Mouse (Mus musculus) kidney, postnatal 10 days (tissue): ENCODE measurements around the gene Lyrm7.
"Not testable (repeated sequence)": the region's sequence is repeated elsewhere in the genome, so short reads cannot be mapped to it uniquely, and the experiment has no call there.

Source experiments
- DNase-seq: peaks from one replicate; pipeline ENCODE4 v3.0.0; 2021; ENCODE audit warnings: mixed read lengths

The Lyrm7 gene

DNA sequence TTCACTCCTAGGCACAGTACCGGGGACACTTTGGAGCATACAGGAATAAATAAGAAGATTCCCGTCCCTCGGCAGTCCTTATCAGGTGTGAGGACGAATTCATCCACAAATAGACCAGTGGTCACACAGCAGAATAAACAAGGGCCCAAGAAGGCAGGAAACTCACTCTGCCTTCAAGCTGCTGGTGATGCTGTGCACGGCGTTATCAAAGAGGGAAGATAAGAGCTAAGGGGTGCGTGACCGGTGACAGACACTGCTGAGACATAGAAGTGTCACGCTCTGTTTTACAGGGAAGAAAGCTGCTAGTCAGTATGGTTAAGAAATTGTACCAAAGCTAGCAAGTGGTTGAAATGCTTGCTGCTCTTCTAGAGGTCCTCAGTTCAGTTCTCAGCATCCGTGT, 19.2 kb upstream of the Lyrm7 start:
- DNase-seq: no peak

DNA sequence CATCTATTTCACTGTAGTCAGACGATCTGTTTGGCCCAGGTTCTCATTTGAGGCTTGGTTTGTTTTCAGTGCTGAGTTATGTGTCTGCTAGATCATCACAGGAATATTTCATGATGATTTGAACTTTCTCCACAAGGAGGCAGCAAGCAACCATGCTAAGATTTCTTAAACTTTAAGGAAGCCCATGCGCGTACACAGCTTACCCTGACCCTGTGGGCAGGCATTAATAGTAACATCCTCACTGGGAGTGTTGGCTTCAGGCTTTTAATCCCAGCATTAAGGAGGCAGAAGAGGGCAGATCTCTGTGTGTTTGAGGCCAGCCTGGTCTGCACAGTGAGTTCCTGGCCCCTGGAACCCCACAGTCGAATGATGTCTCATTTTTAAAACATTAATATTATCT, 18.7 kb upstream of the Lyrm7 start:
- DNase-seq: peak; percentile 73

DNA sequence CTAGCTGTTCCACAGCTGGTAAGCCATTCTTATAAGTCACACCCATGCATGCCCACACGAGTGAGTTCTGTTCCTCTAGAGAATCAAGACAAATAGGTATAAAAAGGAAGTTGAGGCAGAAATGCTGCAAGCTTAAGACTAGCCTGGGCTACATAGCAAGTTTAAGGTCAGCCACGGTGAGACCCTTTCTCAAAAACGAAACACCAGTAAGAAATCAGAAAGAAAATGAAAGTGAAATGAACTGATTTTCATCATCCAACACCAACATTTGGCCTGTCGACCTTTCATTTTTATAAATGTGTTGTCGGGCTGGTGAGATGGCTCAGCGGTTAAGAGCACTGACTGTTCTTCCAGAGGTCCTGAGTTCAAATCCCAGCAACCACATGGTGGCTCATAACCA, 18.2 kb upstream of the Lyrm7 start:
- no peak for DNase-seq

DNA sequence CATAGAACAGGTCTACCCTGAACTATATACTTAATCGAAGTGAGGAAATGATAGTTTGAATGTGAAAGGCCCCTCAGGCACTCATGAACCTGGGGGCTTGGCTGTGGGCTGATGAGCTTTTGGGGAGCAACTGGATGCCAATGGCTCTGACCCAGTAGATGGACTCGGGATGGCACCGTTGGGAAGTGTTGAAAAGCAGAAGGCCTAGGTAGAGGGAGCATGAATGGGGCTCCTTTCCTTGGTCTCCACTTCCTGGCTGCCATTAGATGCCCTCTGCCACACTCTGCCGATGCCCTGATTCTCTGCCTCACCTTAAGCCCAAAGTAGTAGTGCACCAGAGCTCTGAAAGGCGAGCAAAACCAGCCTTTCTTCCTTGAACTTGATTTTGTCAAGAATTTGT, 15.3 kb upstream of the Lyrm7 start:
- no peak for DNase-seq

DNA sequence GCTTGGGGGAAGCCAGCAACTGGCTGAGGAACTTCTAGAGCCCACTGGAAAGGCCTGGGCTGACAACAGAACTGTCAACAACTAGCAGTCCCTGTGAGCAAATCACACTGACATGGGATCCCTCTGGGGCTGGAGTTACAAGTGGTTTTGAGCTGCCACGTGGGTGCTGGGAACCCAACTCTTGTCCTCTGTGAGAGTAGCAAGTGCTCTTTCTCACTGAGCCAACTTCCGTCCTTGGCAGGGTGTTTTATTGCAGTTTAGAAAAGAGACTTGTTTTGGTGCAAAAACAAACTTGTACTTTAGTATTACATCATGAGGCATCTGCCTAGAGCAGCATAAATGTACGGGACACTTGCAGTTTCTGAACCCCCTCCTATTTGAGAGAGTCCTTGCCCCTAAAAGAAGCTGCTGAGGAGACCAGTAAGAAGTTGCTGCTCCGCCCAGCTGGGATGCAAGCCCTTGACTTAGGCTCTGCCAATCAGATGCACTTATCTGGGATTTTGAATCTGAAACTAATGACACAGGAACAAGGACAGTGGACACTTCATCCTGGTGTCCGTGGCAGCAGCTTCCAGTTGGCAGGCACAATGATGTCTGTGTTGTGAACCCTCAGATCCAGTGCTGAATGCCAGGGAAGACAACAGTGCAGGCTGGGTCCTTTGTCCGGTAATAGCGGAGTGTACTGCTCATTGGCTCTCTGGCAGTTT, 11.3 kb upstream of the Lyrm7 start:
- DNase-seq: no peak

DNA sequence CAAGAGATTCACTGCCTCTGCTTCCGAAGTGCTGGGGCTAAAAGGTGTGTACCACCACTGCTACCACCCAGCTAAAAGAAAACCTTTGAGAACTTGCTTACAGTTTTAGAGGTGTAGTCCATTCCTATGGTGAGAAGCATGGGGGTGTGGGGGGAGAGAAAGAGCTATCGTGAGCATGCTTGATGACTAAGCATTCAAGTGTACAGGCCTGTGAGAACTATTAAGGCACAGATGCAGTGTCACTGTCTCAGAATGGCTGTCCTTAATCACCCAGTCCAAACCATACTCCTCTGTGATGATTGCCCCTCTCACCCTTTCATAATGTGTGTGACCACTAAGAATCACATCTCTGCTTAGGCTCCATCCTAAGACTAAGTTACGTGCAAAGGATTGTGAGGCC, 8.6 kb upstream of the Lyrm7 start:
- no peak for DNase-seq

DNA sequence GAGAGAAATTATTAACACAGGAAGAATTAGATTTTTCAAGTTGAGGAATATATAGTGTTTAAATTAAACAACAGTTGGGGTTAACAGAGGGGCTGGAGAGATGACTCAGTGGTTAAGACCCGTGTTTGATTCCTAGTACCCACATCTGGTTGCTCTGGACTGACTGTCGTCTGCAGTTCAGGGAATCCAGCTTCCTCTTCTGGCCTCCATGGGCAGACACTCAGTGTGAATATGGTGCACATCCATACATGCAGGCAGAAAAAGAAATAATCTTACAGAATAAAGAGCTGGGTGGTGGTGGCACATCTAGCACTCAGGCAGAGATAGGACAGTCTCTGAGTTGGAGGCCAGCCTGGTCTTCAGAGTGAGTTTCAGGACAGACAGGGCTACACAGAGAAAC, 7.7 kb upstream of the Lyrm7 start:
- DNase-seq: no peak

DNA sequence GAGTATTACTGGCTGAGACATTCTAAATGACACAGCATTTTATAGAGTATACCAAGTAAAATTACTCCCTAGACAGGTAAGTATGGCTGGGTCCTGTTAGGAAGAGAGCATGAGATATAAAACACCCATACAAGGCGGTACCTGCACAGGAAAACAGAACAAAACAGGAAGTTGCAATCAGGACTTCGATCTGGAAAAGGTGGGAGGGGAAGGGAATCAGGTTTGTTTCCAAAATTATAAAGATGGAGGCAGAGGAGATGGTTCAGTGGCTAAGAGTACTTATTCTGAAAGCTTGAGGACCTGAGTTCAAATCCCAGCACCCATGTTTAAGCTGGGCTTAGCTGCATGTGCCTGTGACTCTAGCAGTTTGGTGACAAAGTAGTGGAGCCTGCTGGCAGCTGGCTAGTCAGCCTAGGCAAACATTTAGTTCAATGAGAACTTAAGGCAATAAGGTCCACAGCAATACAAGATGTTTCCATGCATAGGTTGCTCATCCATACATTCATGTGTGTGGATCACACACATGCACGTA, 7.3 kb upstream of the Lyrm7 start:
- no peak for DNase-seq

DNA sequence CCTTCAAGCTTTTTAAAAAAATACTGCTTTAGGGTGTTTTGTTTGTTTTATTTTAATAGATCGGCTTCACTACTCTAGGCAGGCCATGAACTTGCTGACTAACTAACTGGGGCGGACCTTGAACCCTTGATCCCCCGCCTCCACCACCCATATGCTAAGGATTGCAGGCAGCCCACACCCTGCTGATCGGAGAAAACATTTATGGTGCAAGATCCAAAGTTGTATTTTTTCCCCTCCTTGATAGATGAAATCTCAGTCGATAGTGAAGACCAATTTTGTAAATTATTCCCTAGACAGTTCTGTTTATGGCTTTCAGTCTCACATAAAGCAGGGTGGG, 6.3 kb upstream of the Lyrm7 start:
- DNase-seq: peak; percentile 70

DNA sequence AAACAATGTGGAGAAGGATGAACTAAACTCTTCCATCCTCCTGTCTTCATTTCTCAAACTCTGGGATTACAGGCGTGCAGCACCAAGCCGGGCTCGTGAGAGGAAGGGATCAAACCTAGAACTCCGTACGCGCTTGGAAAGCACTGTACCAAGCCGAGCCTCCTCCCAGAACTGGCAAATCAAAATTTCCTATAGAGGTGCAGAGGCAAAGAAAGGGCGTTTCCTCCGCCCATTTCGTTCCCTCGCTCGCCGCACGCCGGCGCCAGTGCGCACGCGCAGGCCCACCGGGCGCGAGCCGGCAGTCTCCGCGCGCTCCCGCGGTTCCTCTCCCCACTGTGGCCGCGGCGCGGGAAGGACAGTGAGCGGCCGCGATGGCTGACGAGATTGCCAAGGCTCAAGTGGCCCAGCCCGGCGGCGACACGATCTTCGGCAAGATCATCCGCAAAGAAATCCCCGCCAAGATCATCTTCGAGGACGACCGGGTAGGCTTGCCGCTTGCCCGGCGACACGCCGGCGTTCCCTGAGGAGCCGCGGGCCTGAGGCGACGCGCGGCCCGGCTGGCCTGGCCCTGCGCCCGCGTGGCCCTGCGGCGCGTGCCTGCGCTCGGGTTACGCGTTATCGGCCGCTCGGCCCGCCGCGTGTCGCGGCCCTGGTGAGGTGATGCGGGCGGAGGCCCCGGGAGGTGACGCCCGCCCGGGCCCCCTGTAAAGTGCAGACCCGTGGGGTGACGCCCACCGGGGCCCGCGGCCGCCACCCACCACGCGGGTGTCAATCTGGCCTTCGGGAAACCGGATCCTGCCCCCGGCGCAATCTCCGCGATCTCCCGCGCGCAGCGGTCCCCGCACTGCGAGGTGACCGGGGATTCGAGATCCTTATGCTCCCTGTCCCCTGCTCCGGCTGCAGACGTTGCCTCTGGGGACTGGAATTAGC, 5.7 kb upstream of the Lyrm7 start, which contains the start of gene Hint1:
Gene Hint1, plus strand, starts transcription at position 265 of the 930 bp plus-strand sequence.
- peak; percentile 94 for DNase-seq

DNA sequence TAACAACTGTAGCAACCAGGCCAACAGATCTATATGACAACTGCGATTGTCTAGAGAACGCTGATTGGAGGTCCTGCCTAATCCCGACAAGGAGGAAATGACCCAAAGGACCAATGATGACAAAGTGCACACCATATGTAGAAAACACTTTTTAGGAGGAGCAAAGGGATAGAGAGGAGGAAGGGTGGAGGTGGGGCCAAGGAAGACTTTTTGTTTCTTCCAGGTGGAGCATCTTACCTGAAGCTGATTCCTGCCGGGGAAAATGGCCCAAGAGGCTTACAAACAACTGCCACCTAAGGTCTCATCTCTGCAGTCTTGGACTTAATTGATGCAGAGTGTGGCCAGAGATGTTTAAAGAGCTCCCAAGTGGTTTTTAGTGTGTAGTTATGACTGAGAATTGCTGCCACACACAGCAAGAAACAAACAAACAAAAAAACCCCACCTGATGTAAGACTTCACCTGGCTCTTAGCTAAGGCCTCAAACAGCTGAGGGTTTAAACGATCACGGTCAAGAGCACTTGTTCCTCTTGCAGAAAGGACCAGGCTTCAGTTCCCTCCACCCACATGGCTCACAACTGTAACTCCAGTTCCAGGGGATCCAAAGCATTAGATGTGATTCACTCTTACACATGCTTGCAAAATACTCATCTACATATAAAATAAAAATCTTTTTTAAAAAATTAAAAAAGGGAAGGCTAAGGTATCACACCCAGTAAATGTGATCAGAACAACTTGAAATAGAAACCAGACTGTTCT, 4.8 kb upstream of the Lyrm7 start:
- DNase-seq: no peak

DNA sequence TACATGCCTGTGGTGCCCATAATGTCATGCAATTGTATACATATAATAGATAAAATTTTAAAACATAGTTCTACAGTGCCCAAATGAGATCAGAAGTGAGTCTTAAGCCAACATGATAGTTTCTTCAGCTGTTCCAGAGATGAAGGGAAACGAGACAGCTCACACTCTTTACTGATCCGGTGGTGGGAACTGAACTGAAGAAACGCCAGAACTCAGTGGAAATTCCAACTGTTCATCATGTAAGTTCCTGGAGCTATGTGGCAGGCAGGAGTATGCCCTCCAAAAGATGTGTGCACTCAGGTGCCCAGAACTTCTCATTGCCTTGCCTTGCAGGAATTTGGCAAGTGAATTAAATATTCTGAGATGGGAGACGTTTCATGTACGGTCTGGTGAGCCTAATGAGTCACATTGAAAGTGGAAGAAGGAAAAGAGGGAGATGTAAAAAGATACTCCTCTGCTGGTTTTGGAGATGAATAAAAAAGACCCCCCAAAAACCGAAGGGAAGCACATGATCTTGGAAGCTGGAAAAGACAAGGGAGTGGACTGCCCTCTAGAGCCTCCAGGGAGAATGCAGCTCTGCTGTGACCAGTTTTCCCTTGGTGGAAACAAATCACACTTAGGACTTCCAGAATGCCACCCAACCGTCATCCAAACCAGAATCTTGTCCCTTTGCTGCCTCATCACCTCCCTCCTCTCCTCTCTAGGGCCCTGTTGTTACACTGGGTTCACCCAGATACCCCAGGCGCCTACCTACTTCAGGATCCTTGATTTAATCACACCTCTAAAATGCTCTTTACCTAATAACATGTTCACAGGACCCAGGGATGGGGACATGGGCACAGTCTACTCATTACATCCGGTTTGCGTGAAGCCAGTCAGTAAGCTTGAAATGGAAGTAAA, 2.2 kb upstream of the Lyrm7 start:
- peak; percentile 72 for DNase-seq

DNA sequence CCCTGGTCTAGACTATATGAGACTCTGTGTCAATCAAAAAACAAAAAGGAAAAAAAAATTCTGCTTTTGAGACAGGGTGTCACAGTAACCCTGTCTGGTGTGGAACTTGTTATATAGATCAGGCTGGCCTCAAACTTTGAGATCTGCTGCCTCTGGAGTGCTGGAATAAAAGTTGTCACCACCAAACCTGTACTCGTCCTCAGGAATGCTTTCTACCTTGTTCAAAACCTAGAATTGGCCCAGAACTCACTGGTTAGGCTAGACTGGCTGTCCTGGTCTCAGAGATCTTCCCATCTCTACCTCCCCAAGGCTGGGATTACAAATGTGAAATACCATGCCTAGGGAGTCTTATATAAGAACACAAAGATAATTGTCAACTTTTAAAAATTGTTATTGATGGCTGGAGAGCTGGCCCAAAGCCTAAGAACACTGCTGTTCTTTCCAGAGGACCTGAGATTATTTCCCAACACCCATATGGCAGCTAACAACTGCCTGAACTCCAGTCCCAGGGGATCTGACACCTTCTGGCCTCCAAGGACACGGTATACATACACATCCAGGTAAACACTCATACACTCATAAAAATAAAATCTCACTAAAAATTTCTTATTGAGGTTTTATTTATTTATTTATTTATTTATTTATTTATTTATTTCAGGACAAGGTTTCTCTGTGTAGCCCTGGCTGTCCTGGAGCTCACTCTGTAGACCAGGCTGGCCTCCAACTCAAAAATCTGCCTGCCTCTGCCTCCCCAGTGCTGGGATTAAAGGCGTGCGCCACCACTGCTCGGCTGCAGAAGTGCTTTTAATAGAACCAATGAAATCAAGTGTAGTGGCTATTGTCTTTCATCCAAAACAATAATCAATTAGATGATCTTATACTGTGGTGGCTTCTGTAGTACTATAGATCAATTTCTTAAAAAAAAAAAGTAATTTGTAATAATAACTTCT, 1.0 kb upstream of the Lyrm7 start:
- no peak for DNase-seq

DNA sequence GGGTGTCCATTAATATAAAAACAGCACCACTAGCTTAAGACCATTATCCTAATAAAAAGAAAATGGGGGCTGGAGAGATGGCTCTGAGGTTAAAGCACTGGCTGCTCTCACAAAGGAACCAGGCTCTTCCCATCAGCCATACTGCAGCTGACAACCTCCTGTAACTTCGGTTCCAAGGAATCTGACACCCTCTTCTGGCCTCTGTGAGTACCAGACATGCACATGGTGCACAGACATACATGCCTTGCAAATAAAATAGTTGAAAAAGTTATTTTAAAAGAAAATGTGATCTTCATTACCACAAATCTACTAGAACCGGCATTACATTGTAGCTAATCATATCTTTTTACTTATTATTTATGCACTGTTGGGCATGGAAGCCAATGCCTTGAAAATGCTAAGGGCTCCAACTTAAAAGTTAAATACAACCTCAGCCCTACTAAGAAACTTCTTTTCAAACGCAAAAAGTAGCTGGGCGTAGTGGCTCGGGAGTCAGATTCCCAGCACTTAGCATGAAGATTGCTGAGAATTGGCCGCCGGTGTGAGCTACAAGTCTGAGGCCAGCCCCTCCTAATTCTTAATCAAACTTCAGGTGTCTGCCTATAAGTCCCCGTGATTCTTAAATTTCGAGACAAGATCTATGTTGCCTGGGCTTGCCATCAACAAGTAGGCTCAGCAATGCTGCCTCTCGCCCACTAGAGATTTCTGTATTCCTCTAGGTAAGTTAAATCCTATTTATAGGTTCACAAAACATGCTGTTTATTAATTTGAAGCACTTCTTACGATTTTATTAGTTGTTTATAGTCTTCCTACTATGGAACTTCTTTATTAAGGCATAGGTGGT, 1.2 kb downstream of the Lyrm7 start:
- no peak for DNase-seq

DNA sequence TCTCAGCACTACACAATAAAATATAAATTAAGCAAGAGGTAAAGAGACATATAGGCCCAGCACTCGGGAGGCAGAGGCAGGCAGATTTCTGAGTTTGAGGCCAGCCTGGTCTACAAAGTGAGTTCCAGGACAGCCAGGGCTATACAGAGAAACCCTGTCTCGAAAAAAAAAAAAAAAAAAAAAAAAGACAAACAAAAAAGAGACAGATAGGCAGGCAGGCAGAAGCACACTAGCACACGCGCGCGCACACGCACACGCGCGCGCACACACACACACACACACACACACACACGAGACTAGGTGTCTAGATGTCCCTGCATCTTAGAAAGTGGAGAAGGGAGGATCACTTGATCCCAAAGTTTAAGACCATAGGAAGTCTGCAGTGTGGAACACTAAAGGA, 1.8 kb downstream of the Lyrm7 start:
- not testable (repeated sequence) for DNase-seq

DNA sequence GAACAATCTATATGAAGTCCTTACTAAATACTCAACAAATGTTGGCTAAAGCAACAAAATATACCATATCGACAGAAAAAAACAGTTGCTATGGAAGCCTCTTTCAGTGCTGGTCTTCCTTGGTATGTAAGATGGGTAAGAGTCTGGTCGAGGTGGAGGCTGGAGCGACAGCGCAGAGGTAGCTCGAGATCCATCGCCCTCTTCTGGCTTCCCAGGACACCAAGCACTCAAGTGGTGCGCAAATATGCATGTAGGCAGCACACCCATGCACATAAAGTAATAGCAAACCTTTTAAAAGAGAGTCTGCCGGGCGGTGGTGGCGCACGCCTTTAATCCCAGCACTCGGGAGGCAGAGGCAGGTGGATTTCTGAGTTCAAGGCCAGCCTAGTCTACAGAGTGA, 9.1 kb downstream of the Lyrm7 start:
- DNase-seq: no peak

DNA sequence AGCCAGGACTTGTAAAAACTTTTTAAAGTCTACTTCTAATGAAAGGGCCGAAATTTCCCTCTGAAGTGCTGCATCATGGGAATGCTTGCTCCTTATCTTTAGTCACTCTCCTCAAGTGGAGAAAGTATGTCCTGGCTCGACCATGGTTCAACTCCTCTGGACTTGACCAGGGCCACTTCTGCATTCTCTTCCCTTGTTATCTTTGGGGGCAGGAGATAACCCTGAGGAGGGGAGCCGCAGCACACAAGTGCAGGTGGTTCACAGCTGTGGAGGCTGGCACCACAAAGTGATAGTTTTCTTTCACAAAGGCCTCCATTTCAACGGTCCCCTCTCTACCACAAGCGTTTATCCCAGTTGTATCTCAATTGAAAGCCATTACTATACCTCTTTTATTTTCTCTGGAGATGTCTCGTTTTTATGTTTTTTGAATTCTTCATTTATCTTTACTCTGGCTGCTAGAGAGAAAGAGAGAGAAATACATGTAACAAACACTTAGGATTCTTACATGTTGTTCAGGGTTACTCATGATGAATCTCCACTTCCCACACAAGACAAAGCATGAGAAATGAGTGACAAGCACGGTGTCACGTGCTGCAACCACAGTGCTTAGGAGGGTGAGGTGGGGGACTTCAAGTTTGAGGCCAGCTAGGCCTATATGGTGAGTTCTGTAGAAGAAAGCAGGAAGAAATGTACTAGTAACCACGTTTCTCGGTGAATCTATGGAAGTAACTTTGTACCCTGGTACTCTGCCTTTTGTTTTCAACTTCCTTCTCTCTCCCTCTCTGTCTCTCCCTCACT, 10.6 kb downstream of the Lyrm7 start:
- DNase-seq: no peak

DNA sequence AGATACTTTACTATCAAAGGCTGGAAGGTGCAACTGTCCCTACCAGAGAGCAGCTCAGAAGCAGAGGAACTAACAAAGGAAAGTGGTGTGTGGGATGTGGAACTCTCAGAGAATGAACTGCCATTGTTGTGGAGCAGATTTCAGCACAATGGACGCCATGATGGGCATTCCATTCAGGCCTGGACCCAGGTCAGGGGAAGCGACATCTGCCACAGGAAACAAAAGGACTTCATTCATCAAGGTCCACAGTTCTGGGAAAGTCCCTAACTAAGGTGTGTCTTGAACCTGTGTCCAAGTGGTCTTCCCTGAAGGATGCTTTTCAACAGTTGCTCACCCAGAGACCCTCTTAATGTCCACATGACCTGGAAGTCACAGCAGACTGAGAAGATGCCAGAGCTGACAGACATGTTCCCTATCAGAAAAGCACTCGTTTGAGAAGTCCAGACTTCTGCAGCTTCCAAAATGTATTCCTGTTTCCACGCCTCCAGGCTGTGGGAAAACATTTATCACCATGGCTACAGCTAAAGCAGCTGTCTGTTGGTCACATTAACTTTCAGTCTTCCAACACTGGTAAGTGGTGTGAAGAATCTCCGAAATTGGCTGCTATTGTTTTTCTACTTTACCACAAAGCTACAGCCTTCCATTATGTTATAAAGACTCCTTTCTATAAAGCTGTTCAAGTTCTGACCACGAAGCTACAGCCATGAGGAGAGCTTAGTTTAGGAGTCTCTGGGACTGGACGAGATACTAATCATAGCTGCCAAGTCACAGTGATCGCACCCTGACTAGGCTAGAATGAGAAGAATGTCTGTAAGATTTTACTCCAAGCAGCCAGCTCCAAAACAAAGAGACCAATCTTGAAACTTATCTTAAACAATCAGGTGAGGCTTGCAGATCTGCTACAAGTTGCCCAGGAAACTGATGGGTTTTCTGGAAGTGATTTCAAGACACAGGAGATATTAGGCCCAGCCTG, 15.0 kb downstream of the Lyrm7 start:
- no peak for DNase-seq
